In the genomic region with DNA sequence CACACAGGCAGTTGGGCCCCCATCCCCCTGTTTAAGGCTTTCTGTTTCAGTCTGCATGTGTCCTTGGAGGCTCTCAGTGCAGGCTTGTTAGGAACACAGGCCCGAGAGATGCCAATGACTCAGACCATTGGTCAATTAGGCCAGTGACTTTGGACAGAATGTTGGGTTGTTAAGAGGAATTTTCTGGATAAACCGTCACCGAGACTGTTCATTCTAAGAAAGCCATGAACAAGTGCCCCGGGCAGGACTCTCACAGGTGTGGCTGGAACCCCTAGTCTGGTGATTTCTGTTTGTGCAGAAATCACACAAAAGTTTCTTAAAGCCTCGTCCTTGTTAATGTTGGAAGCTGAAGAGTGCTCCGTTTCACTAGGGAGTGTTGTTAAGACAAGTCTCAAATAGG, we compare ENCODE assay signal across 26 mouse cellular contexts.
A peak's percentile ranks its signal among the peaks of the same experiment; 100 is the strongest.
DNase-seq lines count a peak whose midpoint lies in the region; ATAC-seq and TF ChIP-seq lines count a peak whose summit lies in the region.
"Had no signal": no experiment of that assay in that cellular context is flagged by ENCODE, and none has a peak within 500 bp of the region (broad histone marks: within the 10 kb centered on the region; RNA-seq: fewer than 3 reads in every experiment).

No protein-coding gene starts in this region.

- ATAC-seq in lung, embryonic 14.5 days (ENCODE audit: insufficient read depth) = no peak; the same call in 1 of the 2 replicates
- ATAC-seq: forebrain, postnatal 0 days; hindbrain, embryonic 16.5 days had no signal

- H3K9me3 ChIP-seq in lung, embryonic 14.5 days (ENCODE audit: low read depth, low read length) = no peaks in the 10 kb centered on the region
- H3K9me3 ChIP-seq: forebrain, embryonic 12.5 days; hindbrain, embryonic 10.5 days; intestine, embryonic 15.5 days; limb, embryonic 15.5 days; liver, embryonic 13.5 days; midbrain, embryonic 12.5 days; neural tube, embryonic 12.5 days had no signal

- no peak overlapping the region for H3K4me3 ChIP-seq in lung, embryonic 14.5 days (ENCODE audit: low read depth, low read length)
- H3K4me3 ChIP-seq: erythroblast, embryonic 14.5 days; forebrain, embryonic 12.5 days; hindbrain, embryonic 10.5 days; intestine, embryonic 15.5 days; layer of hippocampus, adult 2 months; left cerebral cortex, adult 2 months; limb, embryonic 15.5 days; liver, embryonic 13.5 days; midbrain, embryonic 12.5 days; myocyte; neural tube, embryonic 12.5 days had no signal

- no peak overlapping the region for H3K9ac ChIP-seq in lung, embryonic 14.5 days
- H3K9ac ChIP-seq: forebrain, embryonic 12.5 days; forebrain, postnatal 0 days; intestine, embryonic 15.5 days; limb, embryonic 15.5 days; liver, embryonic 13.5 days; midbrain, embryonic 12.5 days; neural tube, embryonic 12.5 days had no signal

- intact Hi-C loops in left cerebral cortex, postnatal 14 days (cut with DNase I) = no loop called here

- no peak overlapping the region for H3K4me2 ChIP-seq in lung, embryonic 14.5 days
- H3K4me2 ChIP-seq: forebrain, embryonic 12.5 days; intestine, embryonic 15.5 days; limb, embryonic 15.5 days; liver, embryonic 13.5 days; midbrain, embryonic 12.5 days; neural tube, embryonic 12.5 days had no signal

- peaks cover 5% of the 10 kb centered on the region; the same call in 1 of the 2 replicates for H3K4me1 ChIP-seq in lung, embryonic 14.5 days (ENCODE audit: insufficient read depth)
- H3K4me1 ChIP-seq: intestine, embryonic 15.5 days; liver, embryonic 13.5 days; midbrain, embryonic 12.5 days had no signal

- H3K27ac ChIP-seq in lung, embryonic 14.5 days (ENCODE audit: low read depth) = peak overlapping the region; percentile 75; the same call in 1 of the 2 replicates
- H3K27ac ChIP-seq: forebrain, embryonic 12.5 days; intestine, embryonic 15.5 days; layer of hippocampus, adult 2 months; left cerebral cortex, adult 2 months; limb, embryonic 15.5 days; liver, embryonic 13.5 days; midbrain, embryonic 12.5 days; neural tube, embryonic 12.5 days had no signal

- no peaks in the 10 kb centered on the region for H3K36me3 ChIP-seq in lung, embryonic 14.5 days (ENCODE audit: insufficient read depth)
- H3K36me3 ChIP-seq: forebrain, embryonic 12.5 days; hindbrain, embryonic 10.5 days; intestine, embryonic 15.5 days; limb, embryonic 15.5 days; liver, embryonic 13.5 days; midbrain, embryonic 12.5 days; neural tube, embryonic 12.5 days had no signal

- WGBS in lung, embryonic 14.5 days = 64% methylated on average over 6 of the region's 6 CpGs

- no peak for TF ChIP-seq CTCF in lung, embryonic 14.5 days (IDR thresholded peaks at IDR 0.05; ENCODE audit: low read depth)

- H3K27me3 ChIP-seq in lung, embryonic 14.5 days (ENCODE audit: insufficient read depth, low read length) = no peaks in the 10 kb centered on the region
- H3K27me3 ChIP-seq: forebrain, embryonic 12.5 days; intestine, embryonic 15.5 days; limb, embryonic 15.5 days; liver, embryonic 13.5 days; midbrain, embryonic 12.5 days; neural tube, embryonic 12.5 days had no signal

- peak; percentile 4 to 19 for DNase-seq in adrenal gland, postnatal 36 days
- DNase-seq in adrenal gland, postnatal 10 days = no peak
- DNase-seq in lung, embryonic 14.5 days = no peak
- DNase-seq in lung, postnatal 25 days (ENCODE audit: low spot score) = no peak
- peak; percentile 94 for DNase-seq in Muller cell, postnatal 12 days (ENCODE audit: inconsistent ontology term)
- DNase-seq in retina, embryonic 14.5 days (ENCODE audit: low spot score) = peak; percentile 26
- DNase-seq in left cerebral cortex, postnatal 14 days (ENCODE audit: low spot score in 2 of 2) = no peak
- DNase-seq: cerebellum, adult 18-20 months; forebrain, postnatal 0 days; heart, postnatal 10 days; kidney, adult 2 months; kidney, postnatal 36 days; liver, embryonic 13.5 days; thymus, adult 2 months; thymus, postnatal 36 days had no signal

Comparison
In these comparisons a context has a peak if more than half of its experiments do, and no peak if none do; other contexts are left out.
1. DNase-seq: peak in adrenal gland, postnatal 36 days (2 of 2), Muller cell, postnatal 12 days (single experiment) and retina, embryonic 14.5 days (single experiment); none in adrenal gland, postnatal 10 days (single experiment), lung, embryonic 14.5 days (single experiment), lung, postnatal 25 days (single experiment) and left cerebral cortex, postnatal 14 days (0 of 2).